Mouse (Mus musculus) kidney, embryonic 15.5 days (tissue): Measurements from ENCODE around the gene Plxna4. TPM values are rescaled to one million over a fixed set of nuclear protein-coding genes. Genes with fewer than 3 reads are reported as not detected.

ENCODE experiments used
- ATAC-seq: fragments of 200-750 bp; cut with Nextera tagmentation; replicated peaks from 2 replicates; pipeline ENCODE4 v1.8.0; 2017; ENCODE audit warnings: moderate TSS enrichment; ENCODE audit not compliant: low FRiP score
- H3K27ac ChIP-seq: fragments of 300-500 bp; sonication (generic); 2 replicates; pipeline ENCODE4 v1.5.1; 2015; ENCODE audit warnings: mild to moderate bottlenecking, inconsistent platforms
- H3K27me3 ChIP-seq: fragments of 300-500 bp; sonication (generic); 2 replicates; pipeline ENCODE4 v1.6.1; 2015; ENCODE audit warnings: inconsistent platforms
- H3K36me3 ChIP-seq: fragments of 300-500 bp; sonication (generic); 2 replicates; pipeline ENCODE4 v1.6.1; 2015; ENCODE audit warnings: inconsistent platforms
- H3K4me1 ChIP-seq: fragments of 300-500 bp; sonication (generic); 2 replicates; pipeline ENCODE4 v1.6.1; 2015; ENCODE audit warnings: inconsistent platforms
- H3K4me2 ChIP-seq: fragments of 300-500 bp; sonication (generic); 2 replicates; pipeline ENCODE4 v1.6.1; 2015; ENCODE audit warnings: moderate library complexity, mild to moderate bottlenecking, inconsistent platforms
- H3K4me3 ChIP-seq: fragments of 300-500 bp; sonication (generic); replicated peaks from 2 replicates; pipeline ENCODE4 v1.5.1; 2015; ENCODE audit warnings: mild to moderate bottlenecking, inconsistent platforms
- H3K9ac ChIP-seq: fragments of 300-500 bp; sonication (generic); 2 replicates; pipeline ENCODE4 v1.6.1; 2015; ENCODE audit warnings: mild to moderate bottlenecking, inconsistent platforms
- H3K9me3 ChIP-seq: fragments of 300-500 bp; sonication (generic); replicated peaks from 2 replicates; pipeline ENCODE4 v1.6.1; 2016; ENCODE audit warnings: inconsistent platforms
- WGBS: fragments of 180-500 bp; shearing (Covaris S2); methylation state at CpG from one replicate; pipeline ENCODE4 v1.1.7; 2015; ENCODE audit warnings: mixed read lengths; 5-methylcytosine and 5-hydroxymethylcytosine counted together
- polyA plus RNA-seq: library from polyadenylated mRNA; unstranded; fragments of >200 nt; fragmentation: Nextera tagmentation; extraction: Ambion mirVana; gene quantifications from 2 replicates; pipeline ENCODE4 v1.2.1, GENCODE M21; 2015

Plxna4 gene
- polyA plus RNA-seq, 1 experiment from 2014 or later: 2.0 TPM

- H3K9ac ChIP-seq: no peak overlapping the region
- ATAC-seq: no peak
- H3K4me2 ChIP-seq: no peak overlapping the region
- H3K36me3 ChIP-seq: no peaks in the 10 kb centered on the region
- H3K4me1 ChIP-seq: no peaks in the 10 kb centered on the region
- H3K27ac ChIP-seq: no peak overlapping the region
- 60% methylated on average over 1 of the region's 1 CpGs for WGBS
- no peaks in the 10 kb centered on the region for H3K9me3 ChIP-seq
- no peaks in the 10 kb centered on the region for H3K27me3 ChIP-seq
- no peak overlapping the region for H3K4me3 ChIP-seq
Measured at GRCm38 (mm10) chr6:32120931-32121330, 467.1 kb downstream of the Plxna4 start.

GRCm38 (mm10) chr6:32109207-32109606, 478.8 kb downstream of the Plxna4 start:
- H3K4me2 ChIP-seq: no peak overlapping the region
- 69% methylated on average over 2 of the region's 2 CpGs for WGBS
- H3K4me1 ChIP-seq: no peaks in the 10 kb centered on the region
- no peak overlapping the region for H3K9ac ChIP-seq
- no peaks in the 10 kb centered on the region for H3K36me3 ChIP-seq
- no peaks in the 10 kb centered on the region for H3K27me3 ChIP-seq
- H3K4me3 ChIP-seq: no peak overlapping the region
- H3K27ac ChIP-seq: no peak overlapping the region
- no peaks in the 10 kb centered on the region for H3K9me3 ChIP-seq
- ATAC-seq: no peak

- no peak for ATAC-seq
- no peak overlapping the region for H3K4me3 ChIP-seq
- H3K4me1 ChIP-seq: no peaks in the 10 kb centered on the region
- 54% methylated on average over 9 of the region's 9 CpGs for WGBS
- H3K36me3 ChIP-seq: no peaks in the 10 kb centered on the region
- no peak overlapping the region for H3K27ac ChIP-seq
- H3K9ac ChIP-seq: no peak overlapping the region
- H3K27me3 ChIP-seq: no peaks in the 10 kb centered on the region
- no peaks in the 10 kb centered on the region for H3K9me3 ChIP-seq
- H3K4me2 ChIP-seq: no peak overlapping the region
Measured at GRCm38 (mm10) chr6:32105547-32106275, 482.3 kb downstream of the Plxna4 start.
